Mouse (Mus musculus): ENCODE data around the gene Gm10491. TPM values are rescaled to one million over a fixed set of nuclear protein-coding genes. Genes with fewer than 3 reads are reported as not detected.

Gm10491 gene
- polyA plus RNA-seq (2014; fragmentation: Illumina TruSeq; extraction: RNeasy Lipid Tissue Mini Kit (QIAGEN cat#74804); ENCODE audit: insufficient read depth, low read depth, low replicate concordance) = not detected

DNA sequence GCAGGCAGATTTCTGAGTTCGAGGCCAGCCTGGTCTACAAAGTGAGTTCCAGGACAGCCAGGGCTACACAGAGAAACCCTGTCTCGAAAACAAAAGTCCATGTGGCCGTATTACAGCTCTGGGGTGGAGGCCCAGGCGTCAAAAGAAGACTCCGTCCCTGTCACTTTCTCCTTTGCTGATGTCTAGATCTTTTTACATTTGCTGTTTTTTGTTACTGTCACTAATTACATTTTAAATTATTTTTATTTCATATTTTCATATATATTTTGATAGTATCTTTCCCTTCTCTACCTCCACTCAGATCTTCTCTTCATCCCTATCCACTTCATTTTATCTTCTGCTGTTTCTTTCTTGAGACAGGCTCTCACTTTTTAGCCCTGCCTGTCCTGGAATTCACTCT, at the start of gene Gm10491:
Gene Gm10491 (minus strand): TSS at position 101 of the 400 bp plus-strand sequence.

DNA sequence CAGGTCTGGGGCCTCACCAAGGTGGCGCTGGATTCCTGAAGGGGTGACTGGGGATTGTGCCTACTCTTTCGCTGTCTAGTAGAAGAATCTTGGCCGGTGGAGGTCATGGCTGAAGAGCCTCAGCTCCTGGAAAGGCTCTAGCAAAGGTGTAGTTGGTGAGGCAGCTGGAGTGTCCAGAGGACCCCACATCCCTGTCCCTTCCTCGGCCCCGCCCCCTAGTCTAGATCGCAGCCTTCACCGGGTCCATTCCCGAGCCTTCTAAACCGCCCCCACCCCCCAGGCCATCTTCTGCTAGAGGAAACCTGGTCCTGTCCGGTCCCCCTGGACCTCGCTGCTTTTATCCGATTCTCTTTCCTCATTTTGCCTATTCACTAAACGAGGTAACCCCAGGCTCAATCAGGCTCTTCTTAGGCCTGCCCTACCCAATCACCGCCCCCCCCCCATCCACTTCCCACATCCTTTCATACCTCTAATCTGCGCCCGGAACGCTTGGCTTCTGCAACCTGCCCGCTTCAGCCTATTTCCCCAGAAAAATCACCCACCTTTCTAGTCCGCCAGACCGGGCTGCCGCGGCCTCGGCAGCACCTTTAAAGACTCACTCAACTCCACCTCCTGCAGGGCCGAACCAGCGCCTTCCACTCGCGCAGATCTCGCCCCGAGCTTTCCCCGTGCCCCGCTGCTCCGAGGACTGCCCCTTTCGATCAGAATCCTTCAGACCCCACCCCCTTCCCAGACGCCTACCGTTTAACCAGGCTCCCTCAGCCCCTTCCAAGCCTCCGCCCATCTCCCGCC, 39.7 kb upstream of the Gm10491 start, which contains the start of gene Hdac6:
Gene Hdac6 (minus strand): TSS at position 782 of the 792 bp plus-strand sequence.

DNA sequence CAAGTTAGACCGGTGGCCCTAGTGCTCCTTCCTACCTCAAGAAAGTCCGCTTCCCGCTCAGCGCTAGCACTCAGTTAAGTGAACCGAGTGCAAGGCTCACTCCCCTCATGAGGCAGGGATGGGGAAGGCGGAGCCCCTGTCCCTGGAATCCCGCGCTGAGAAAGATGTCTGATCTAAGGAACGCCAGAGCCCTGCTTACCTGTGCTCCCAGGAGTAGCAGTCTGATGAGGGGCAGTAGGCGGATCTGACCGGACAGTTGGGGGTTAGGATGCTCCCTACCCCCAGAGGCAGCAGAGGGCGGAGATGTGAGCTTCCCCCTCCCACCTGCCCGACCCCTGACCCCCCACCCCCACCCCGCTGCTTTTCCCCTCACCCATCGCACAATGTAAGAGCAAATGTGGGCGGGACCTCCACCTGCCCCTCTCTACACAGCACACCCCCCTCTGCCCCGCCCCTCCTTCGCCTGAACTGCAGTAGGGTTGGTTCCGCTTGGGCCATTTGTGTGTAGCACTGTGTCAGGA, 20.7 kb upstream of the Gm10491 start, which contains the start of gene Eras:
Gene Eras (minus strand): TSS at position 338 of the 521 bp plus-strand sequence.

DNA sequence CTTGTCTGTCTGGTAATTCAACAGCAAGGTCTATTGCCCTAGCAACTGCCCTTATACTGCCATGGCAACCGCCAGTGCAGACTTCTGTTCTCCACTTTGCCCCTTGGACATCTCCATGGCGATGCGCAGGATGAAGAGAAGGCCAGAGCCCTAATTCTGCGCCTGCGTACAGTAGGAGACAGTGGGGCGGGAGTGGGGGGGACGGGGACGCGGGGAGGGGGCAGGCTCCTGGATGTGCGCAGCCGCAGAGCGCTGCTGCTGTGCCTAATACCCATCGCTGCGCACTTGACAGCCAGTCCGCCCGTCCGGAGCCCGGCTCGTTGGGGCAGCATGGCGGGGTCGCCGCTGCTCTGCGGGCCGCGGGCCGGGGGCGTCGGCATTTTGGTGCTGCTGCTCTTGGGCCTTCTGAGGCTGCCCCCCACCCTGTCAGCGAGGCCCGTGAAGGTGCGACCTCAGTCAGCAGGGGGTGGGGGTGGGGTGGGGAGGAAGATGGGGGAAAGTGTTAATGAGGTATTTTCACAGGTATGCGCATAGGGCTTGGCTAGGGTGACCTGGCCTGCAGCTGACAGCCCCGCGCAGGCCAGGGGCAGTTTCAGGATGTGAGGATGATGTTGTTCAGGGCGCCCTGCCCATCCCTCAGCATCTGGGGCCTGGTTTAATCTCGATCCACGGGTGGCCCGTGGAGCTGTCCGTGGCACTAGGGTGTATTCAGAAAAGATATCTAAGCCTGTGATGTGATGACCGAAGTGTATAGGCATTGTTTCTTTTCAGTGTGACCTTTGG, 12.2 kb upstream of the Gm10491 start, which contains the start of gene Pcsk1n:
Gene Pcsk1n (plus strand): TSS at position 222 of the 783 bp plus-strand sequence.

DNA sequence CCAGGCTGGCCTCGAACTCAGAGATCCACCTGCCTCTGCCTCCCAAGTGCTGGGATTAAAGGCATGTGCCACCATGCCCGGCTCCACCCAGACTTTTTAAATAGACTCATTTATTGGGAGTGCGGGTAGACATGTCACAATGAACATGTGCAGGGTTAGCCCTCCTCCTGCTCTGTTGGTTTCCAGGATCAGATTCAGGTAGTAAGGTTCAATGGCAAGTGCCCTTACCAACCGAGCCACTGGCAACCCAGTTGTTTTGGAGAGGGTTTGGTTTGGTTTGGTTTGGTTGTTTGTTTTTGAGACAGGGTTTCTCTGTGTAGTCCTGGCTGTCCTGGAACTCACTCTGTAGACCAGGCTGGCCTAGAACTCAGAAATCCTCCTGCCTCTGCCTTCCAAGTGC, 1.6 kb upstream of the Gm10491 start, which contains the start of gene Gm10490:
Gene Gm10490 (plus strand): TSS at position 301 of the 400 bp plus-strand sequence.

DNA sequence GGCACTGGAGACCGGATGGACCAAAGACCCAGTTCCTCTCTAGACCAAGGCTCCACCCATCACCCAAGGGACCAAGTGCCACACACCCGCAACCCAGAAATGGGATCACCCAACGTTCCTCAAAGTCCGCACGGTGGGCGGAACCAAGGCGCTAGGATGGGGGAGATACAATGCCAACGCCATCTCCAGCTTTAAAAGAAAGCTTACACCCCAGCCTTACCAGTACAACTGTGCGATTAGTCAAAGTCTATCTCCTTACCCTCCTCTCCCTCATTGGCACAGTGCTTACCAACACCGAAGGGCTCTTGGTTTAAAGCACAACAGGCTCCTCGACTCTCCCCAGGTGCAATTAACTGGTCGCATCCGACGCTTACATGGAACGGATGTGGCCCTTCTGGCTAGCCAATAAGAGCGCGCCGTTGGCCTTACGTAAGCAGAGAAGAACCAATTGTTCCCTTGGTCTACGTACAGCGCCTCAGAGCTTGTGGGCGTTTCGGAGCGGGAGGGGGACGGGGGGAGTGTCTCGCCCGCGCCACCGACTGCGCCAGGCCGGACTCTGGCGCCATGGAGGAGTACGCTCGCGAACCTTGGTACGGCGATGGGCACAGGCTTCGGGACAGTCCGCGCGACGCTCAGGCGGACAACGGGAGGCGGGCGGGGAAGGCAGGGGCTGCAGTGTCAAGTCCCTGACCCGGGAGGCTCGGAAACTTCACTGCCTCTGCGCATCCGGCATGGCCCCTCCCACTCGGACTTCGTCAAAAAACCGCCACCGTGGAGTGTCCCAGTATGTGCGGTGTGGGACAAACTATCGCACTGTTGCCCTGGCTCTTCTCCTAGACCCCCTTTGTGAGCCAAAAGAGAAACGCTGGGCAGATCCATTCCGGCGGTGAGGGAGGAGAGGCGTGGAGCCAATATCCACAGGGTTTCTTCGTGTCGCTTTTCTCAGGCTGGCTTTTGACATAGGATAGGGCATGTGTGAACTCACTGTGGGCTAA, 8.5 kb downstream of the Gm10491 start, which contains the start of the genes Pqbp1 and Timm17b:
Gene Pqbp1 (minus strand): TSS at position 390 of the 995 bp plus-strand sequence.
Gene Timm17b (plus strand): TSS at position 478 of the 995 bp plus-strand sequence.

DNA sequence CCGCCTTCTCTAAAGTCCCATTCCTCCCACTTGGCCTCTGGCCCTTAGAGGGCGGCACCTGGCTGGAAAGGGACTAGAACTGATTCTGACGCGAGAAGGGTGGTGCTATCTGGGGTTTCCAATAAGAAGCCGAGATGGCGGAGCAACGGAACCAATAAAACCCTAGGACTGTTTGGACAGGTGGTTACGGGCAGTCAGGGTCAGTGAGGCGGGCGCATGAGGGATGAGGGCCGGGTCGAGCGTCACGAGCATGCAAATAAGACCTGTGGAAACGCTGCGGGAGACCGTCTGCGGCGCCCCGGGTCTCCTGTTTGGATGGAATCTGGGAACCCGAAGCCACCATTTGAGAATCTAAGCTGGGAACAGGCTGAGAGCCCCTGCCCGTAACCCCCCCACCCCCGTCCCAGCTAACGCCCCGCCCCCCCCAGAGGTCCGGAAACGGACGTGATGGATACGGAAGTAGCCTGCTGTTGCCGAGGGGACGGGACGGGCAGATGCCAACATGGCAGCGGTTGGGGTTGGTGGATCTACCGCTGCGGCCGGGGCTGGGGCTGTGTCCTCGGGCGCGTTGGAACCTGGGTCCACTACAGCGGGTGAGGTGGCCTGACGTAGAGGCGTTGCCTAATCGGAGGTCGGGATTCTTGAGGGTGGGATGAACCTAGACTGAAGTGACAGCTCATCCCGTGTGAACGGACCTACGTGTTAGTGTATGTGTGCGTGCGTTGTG, 23.6 kb downstream of the Gm10491 start, which contains the start of gene Slc35a2:
Gene Slc35a2 (plus strand): TSS at position 188 of the 727 bp plus-strand sequence.

DNA sequence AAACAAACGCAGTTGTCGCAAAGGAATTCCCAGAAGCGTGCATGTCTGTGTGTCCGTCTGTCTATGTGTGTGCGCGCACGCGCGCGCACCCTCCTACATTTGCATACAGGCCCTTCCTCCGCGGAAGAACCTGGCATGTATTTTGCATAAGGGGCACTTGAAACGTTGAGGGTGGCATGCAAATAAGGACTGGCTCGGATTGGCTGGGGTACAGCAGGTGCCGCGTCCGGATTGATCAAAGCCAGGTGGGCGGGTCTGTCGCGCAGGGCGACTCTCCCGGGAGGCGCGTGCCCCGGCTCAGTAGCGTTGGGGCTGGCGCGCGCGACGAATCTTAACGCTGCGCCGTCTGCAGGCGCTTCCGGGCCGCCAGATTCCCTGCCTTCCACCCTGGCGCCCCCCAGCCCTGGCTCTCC, 29.6 kb downstream of the Gm10491 start, which contains the start of gene Pim2:
Gene Pim2 (plus strand): TSS at position 256 of the 413 bp plus-strand sequence.

Other genes with a start within 250 kb of the Gm10491 start
- 161 TPM for gene Plp2, start 236.4 kb downstream of the Gm10491 start, polyA plus RNA-seq (2014; fragmentation: Illumina TruSeq; extraction: RNeasy Lipid Tissue Mini Kit (QIAGEN cat#74804); ENCODE audit: insufficient read depth, low read depth, low replicate concordance)
- 6.1 TPM for gene Magix, start 226.6 kb downstream of the Gm10491 start, polyA plus RNA-seq (2014; fragmentation: Illumina TruSeq; extraction: RNeasy Lipid Tissue Mini Kit (QIAGEN cat#74804); ENCODE audit: insufficient read depth, low read depth, low replicate concordance)
- 18.2 TPM for gene Gpkow, start 210.7 kb downstream of the Gm10491 start, polyA plus RNA-seq (2014; fragmentation: Illumina TruSeq; extraction: RNeasy Lipid Tissue Mini Kit (QIAGEN cat#74804); ENCODE audit: insufficient read depth, low read depth, low replicate concordance)
- 86.4 TPM for gene Wdr45, start 193.5 kb downstream of the Gm10491 start, polyA plus RNA-seq (2014; fragmentation: Illumina TruSeq; extraction: RNeasy Lipid Tissue Mini Kit (QIAGEN cat#74804); ENCODE audit: insufficient read depth, low read depth, low replicate concordance)
- gene Gm45208, start 185.6 kb downstream of the Gm10491 start, polyA plus RNA-seq (2014; fragmentation: Illumina TruSeq; extraction: RNeasy Lipid Tissue Mini Kit (QIAGEN cat#74804); ENCODE audit: insufficient read depth, low read depth, low replicate concordance) = not detected
- 16.3 TPM for gene Praf2, start 179.4 kb downstream of the Gm10491 start, polyA plus RNA-seq (2014; fragmentation: Illumina TruSeq; extraction: RNeasy Lipid Tissue Mini Kit (QIAGEN cat#74804); ENCODE audit: insufficient read depth, low read depth, low replicate concordance)
- 6.8 TPM for gene Ccdc120, start 156.9 kb downstream of the Gm10491 start, polyA plus RNA-seq (2014; fragmentation: Illumina TruSeq; extraction: RNeasy Lipid Tissue Mini Kit (QIAGEN cat#74804); ENCODE audit: insufficient read depth, low read depth, low replicate concordance)
- gene Tfe3, start 145.3 kb downstream of the Gm10491 start, polyA plus RNA-seq (2014; fragmentation: Illumina TruSeq; extraction: RNeasy Lipid Tissue Mini Kit (QIAGEN cat#74804); ENCODE audit: insufficient read depth, low read depth, low replicate concordance) = 19.0 TPM
- 20.6 TPM for gene Gripap1, start 118.1 kb downstream of the Gm10491 start, polyA plus RNA-seq (2014; fragmentation: Illumina TruSeq; extraction: RNeasy Lipid Tissue Mini Kit (QIAGEN cat#74804); ENCODE audit: insufficient read depth, low read depth, low replicate concordance)
- gene Kcnd1, start 85.5 kb downstream of the Gm10491 start, polyA plus RNA-seq (2014; fragmentation: Illumina TruSeq; extraction: RNeasy Lipid Tissue Mini Kit (QIAGEN cat#74804); ENCODE audit: insufficient read depth, low read depth, low replicate concordance) = 0.20 TPM
- 30.7 TPM for gene Otud5, start 66.5 kb downstream of the Gm10491 start, polyA plus RNA-seq (2014; fragmentation: Illumina TruSeq; extraction: RNeasy Lipid Tissue Mini Kit (QIAGEN cat#74804); ENCODE audit: insufficient read depth, low read depth, low replicate concordance)
- gene Pim2, start 29.6 kb downstream of the Gm10491 start, polyA plus RNA-seq (2014; fragmentation: Illumina TruSeq; extraction: RNeasy Lipid Tissue Mini Kit (QIAGEN cat#74804); ENCODE audit: insufficient read depth, low read depth, low replicate concordance) = 6.7 TPM
- gene Slc35a2, start 23.8 kb downstream of the Gm10491 start, polyA plus RNA-seq (2014; fragmentation: Illumina TruSeq; extraction: RNeasy Lipid Tissue Mini Kit (QIAGEN cat#74804); ENCODE audit: insufficient read depth, low read depth, low replicate concordance) = 24.4 TPM
- gene Pqbp1, start 8.6 kb downstream of the Gm10491 start, polyA plus RNA-seq (2014; fragmentation: Illumina TruSeq; extraction: RNeasy Lipid Tissue Mini Kit (QIAGEN cat#74804); ENCODE audit: insufficient read depth, low read depth, low replicate concordance) = 63.7 TPM
- 46.0 TPM for gene Timm17b, start 8.5 kb downstream of the Gm10491 start, polyA plus RNA-seq (2014; fragmentation: Illumina TruSeq; extraction: RNeasy Lipid Tissue Mini Kit (QIAGEN cat#74804); ENCODE audit: insufficient read depth, low read depth, low replicate concordance)
- gene Gm10490, start 1.7 kb upstream of the Gm10491 start, polyA plus RNA-seq (2014; fragmentation: Illumina TruSeq; extraction: RNeasy Lipid Tissue Mini Kit (QIAGEN cat#74804); ENCODE audit: insufficient read depth, low read depth, low replicate concordance) = not detected
- 0.17 TPM for gene Pcsk1n, start 12.0 kb upstream of the Gm10491 start, polyA plus RNA-seq (2014; fragmentation: Illumina TruSeq; extraction: RNeasy Lipid Tissue Mini Kit (QIAGEN cat#74804); ENCODE audit: insufficient read depth, low read depth, low replicate concordance)
- not detected for gene Eras, start 20.8 kb upstream of the Gm10491 start, polyA plus RNA-seq (2014; fragmentation: Illumina TruSeq; extraction: RNeasy Lipid Tissue Mini Kit (QIAGEN cat#74804); ENCODE audit: insufficient read depth, low read depth, low replicate concordance)
- gene Hdac6, start 40.1 kb upstream of the Gm10491 start, polyA plus RNA-seq (2014; fragmentation: Illumina TruSeq; extraction: RNeasy Lipid Tissue Mini Kit (QIAGEN cat#74804); ENCODE audit: insufficient read depth, low read depth, low replicate concordance) = 3.4 TPM
- gene Gata1, start 70.2 kb upstream of the Gm10491 start, polyA plus RNA-seq (2014; fragmentation: Illumina TruSeq; extraction: RNeasy Lipid Tissue Mini Kit (QIAGEN cat#74804); ENCODE audit: insufficient read depth, low read depth, low replicate concordance) = 0.48 TPM
- gene Glod5, start 110.7 kb upstream of the Gm10491 start, polyA plus RNA-seq (2014; fragmentation: Illumina TruSeq; extraction: RNeasy Lipid Tissue Mini Kit (QIAGEN cat#74804); ENCODE audit: insufficient read depth, low read depth, low replicate concordance) = not detected
- gene Suv39h1, start 166.9 kb upstream of the Gm10491 start, polyA plus RNA-seq (2014; fragmentation: Illumina TruSeq; extraction: RNeasy Lipid Tissue Mini Kit (QIAGEN cat#74804); ENCODE audit: insufficient read depth, low read depth, low replicate concordance) = 7.2 TPM
- gene Was, start 182.7 kb upstream of the Gm10491 start, polyA plus RNA-seq (2014; fragmentation: Illumina TruSeq; extraction: RNeasy Lipid Tissue Mini Kit (QIAGEN cat#74804); ENCODE audit: insufficient read depth, low read depth, low replicate concordance) = 8.4 TPM
- 16.6 TPM for gene Wdr13, start 225.1 kb upstream of the Gm10491 start, polyA plus RNA-seq (2014; fragmentation: Illumina TruSeq; extraction: RNeasy Lipid Tissue Mini Kit (QIAGEN cat#74804); ENCODE audit: insufficient read depth, low read depth, low replicate concordance)
- gene Rbm3, start 238.0 kb upstream of the Gm10491 start, polyA plus RNA-seq (2014; fragmentation: Illumina TruSeq; extraction: RNeasy Lipid Tissue Mini Kit (QIAGEN cat#74804); ENCODE audit: insufficient read depth, low read depth, low replicate concordance) = 236 TPM

Data from lung, adult 10 weeks (tissue).